Mouse (Mus musculus): Measurements from ENCODE around the gene Polr2e. TPM values are rescaled to one million over a fixed set of nuclear protein-coding genes. Genes with fewer than 3 reads are reported as not detected.

The Polr2e gene
- polyA plus RNA-seq, 1 experiment from 2014 or later, result 261 TPM

DNA sequence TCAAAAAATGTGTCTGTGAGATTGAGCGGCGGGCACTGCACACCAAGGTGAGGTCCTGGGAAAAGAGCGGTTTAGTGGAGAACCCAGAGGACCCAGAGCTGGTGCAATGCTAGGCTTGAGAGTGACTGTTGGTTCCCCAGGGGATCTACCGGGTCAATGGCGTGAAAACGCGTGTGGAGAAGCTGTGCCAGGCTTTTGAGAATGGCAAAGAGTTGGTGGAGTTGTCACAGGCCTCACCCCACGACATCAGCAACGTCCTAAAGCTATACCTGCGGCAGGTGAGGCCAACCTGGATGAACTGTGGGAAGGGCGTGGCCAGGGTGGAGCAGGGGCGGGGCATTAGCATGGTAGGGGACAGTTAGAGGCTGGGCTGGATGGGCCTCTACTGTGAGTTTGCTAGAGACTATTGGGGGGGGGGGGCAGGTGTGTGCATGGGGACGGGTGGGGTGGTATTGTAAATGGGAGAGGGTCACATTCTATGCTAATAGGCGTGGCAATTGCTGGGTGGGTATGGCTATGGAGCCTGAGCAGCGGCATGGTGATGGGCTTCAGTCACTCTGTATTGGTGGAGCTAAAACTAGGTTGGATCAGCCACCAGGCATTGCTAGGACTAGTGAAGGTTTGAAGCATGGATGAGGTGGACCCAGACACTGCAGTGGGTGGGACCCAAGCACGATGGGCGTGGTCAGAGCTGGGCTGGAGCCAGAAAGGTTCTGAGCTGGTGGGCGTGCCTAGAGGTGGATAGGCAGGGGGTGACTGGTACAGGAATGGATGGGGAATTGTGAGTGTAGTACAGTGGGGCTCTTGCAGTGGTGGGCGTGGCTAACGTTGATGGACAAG is 11.7 kb downstream of the Polr2e start:
- Histone ChIP-seq H3K27me3 (ENCODE audit: insufficient read depth, poor library complexity, severe bottlenecking) (no peaks in the 10 kb centered on the region), H3K4me1 (replicated peaks) (peaks cover 32% of the 10 kb centered on the region), H3K4me3 (no peak overlapping the region), H3K36me3 (peaks cover 8% of the 10 kb centered on the region), H3K27ac (no peak overlapping the region), H3K9me3 (no peaks in the 10 kb centered on the region)
- 71% methylated on average over 20 of the region's 20 CpGs for WGBS
- DNase-seq (ENCODE audit: low spot score), result no peak

DNA sequence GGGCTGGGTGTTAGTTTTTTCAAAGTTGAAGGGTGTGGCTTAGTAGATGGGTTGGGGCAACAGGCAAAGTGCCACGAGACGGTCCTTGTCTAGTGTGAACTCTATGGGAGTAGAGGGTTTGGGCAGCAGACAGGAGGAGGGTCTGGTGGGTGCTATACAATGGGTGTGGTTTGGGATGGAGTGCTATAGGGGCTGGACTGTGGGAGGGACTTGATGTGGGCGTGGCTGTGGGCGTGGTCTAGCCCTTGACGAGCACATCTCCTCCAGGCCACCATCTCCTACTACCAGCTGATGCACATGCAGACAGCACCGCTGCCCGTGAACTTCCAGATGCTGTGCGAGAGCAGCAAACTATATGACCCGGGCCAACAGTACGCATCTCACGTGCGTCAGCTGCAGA is 13.7 kb downstream of the Polr2e start:
- H3K9me3 ChIP-seq, result no peaks in the 10 kb centered on the region
- no peak for DNase-seq (ENCODE audit: low spot score)
- peaks cover 3% of the 10 kb centered on the region; the same call in 1 of the 2 replicates for H3K27me3 ChIP-seq (ENCODE audit: insufficient read depth, poor library complexity, severe bottlenecking)
- no peak overlapping the region for H3K4me3 ChIP-seq
- no peak overlapping the region for H3K27ac ChIP-seq
- H3K36me3 ChIP-seq, result peaks cover 14% of the 10 kb centered on the region
- peaks cover 35% of the 10 kb centered on the region for H3K4me1 ChIP-seq (replicated peaks)
- 68% methylated on average over 12 of the region's 12 CpGs for WGBS

DNA sequence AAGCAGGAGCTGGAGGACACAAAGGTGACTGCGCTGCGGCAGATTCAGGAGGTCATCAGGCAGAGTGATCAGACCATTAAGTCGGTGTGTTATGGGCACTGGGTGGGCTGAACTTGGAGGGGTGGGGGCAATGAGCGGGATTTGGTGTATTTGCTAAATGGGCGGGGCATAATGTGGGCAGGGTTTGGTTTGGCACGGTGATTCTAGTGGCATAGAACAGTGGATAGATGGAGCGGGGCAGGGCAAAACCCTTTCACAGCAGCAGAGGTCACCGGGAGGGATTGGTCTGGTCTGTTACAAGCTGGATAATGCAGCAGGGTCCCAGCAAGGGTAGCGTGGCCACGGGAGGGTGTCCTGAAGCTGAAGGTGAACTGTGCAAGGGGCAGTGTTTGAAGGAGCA is 14.1 kb downstream of the Polr2e start:
- H3K36me3 ChIP-seq, result peaks cover 11% of the 10 kb centered on the region; the same call in 1 of the 2 replicates
- WGBS, result 75% methylated on average over 10 of the region's 10 CpGs
- peaks cover 35% of the 10 kb centered on the region for H3K4me1 ChIP-seq (replicated peaks)
- H3K4me3 ChIP-seq, result no peak overlapping the region
- H3K27ac ChIP-seq, result no peak overlapping the region
- DNase-seq (ENCODE audit: low spot score), result no peak
- peaks cover 7% of the 10 kb centered on the region for H3K27me3 ChIP-seq (ENCODE audit: insufficient read depth, poor library complexity, severe bottlenecking)
- H3K9me3 ChIP-seq, result no peaks in the 10 kb centered on the region

- peaks cover 11% of the 10 kb centered on the region; the same call in 1 of the 2 replicates for H3K36me3 ChIP-seq
- H3K4me1 ChIP-seq (replicated peaks), result peaks cover 35% of the 10 kb centered on the region
- peaks cover 12% of the 10 kb centered on the region for H3K27me3 ChIP-seq (ENCODE audit: insufficient read depth, poor library complexity, severe bottlenecking)
- H3K4me3 ChIP-seq, result no peak overlapping the region
- WGBS, result 65% methylated on average over 4 of the region's 4 CpGs
- no peaks in the 10 kb centered on the region for H3K9me3 ChIP-seq
- no peak for DNase-seq (ENCODE audit: low spot score)
- no peak overlapping the region for H3K27ac ChIP-seq
These were observed 14.6 kb downstream of the Polr2e start for GRCm38 (mm10) chr10:80025044-80025347.

DNA sequence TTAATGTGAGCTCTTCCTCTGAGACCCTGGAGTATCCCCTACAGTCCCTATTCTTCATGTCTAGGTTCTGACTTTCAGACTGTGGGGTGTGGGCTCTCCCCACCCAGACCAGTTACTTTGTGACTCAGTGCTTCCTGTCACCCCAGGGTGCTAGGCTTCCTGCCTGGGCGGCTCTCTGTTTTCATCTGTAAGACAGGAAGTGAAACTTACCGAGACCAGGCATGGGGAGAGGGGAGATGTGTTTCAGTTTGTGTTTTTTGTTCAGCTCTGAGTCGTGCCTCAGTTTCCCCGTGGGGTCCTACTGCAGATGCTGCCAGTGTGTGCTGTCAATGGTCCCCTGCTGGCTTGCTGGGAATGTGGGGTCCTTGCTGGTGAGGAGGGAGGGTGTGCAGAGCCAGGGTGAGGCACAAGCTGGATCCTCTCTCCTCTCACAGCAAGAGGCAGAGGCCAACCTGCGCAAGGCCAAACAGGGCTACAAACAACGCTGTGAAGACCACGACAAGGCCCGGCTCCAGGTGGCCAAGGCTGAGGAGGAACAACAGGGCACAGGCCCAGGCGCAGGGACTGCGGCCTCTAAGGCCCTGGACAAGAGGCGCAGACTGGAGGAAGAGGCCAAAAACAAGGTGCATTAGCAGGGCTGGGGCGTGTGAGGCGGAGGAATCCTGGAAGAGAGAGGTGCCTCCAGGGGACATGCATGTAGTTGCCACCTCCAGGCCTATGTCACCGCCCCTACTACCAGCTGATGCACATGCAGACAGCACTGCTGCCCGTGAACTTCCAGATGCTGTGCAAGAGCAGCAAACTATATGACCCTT is 15.2 kb downstream of the Polr2e start:
- Histone ChIP-seq H3K4me3 (peak overlapping the region; percentile 14; the same call in 1 of the 2 replicates), H3K4me1 (replicated peaks) (peaks cover 41% of the 10 kb centered on the region), H3K27me3 (ENCODE audit: insufficient read depth, poor library complexity, severe bottlenecking) (peaks cover 18% of the 10 kb centered on the region), H3K27ac (peak overlapping the region; percentile 13; the same call in 1 of the 2 replicates), H3K9me3 (no peaks in the 10 kb centered on the region), H3K36me3 (peaks cover 11% of the 10 kb centered on the region; the same call in 1 of the 2 replicates)
- DNase-seq (ENCODE audit: low spot score), result no peak
- WGBS, result 79% methylated on average over 15 of the region's 15 CpGs

- no peak for DNase-seq (ENCODE audit: low spot score)
- peaks cover 48% of the 10 kb centered on the region for H3K4me1 ChIP-seq (replicated peaks)
- H3K27ac ChIP-seq, result no peak overlapping the region
- peaks cover 25% of the 10 kb centered on the region for H3K27me3 ChIP-seq (ENCODE audit: insufficient read depth, poor library complexity, severe bottlenecking)
- H3K36me3 ChIP-seq, result peaks cover 11% of the 10 kb centered on the region; the same call in 1 of the 2 replicates
- WGBS, result 89% methylated on average over 5 of the region's 5 CpGs
- no peak overlapping the region for H3K4me3 ChIP-seq
- no peaks in the 10 kb centered on the region for H3K9me3 ChIP-seq
These were observed 15.8 kb downstream of the Polr2e start for GRCm38 (mm10) chr10:80023758-80024157.

- Histone ChIP-seq H3K4me3 (no peak overlapping the region), H3K36me3 (peaks cover 11% of the 10 kb centered on the region; the same call in 1 of the 2 replicates), H3K27me3 (ENCODE audit: insufficient read depth, poor library complexity, severe bottlenecking) (peaks cover 31% of the 10 kb centered on the region), H3K4me1 (replicated peaks) (peaks cover 47% of the 10 kb centered on the region), H3K27ac (no peak overlapping the region), H3K9me3 (no peaks in the 10 kb centered on the region)
- 95% methylated on average over 8 of the region's 8 CpGs for WGBS
- DNase-seq (ENCODE audit: low spot score), result no peak
These were observed 16.8 kb downstream of the Polr2e start for GRCm38 (mm10) chr10:80022806-80023205.

- no peak for DNase-seq (ENCODE audit: low spot score)
- Histone ChIP-seq H3K9me3 (no peaks in the 10 kb centered on the region), H3K27me3 (ENCODE audit: insufficient read depth, poor library complexity, severe bottlenecking) (peaks cover 37% of the 10 kb centered on the region), H3K36me3 (peaks cover 11% of the 10 kb centered on the region; the same call in 1 of the 2 replicates), H3K4me1 (replicated peaks) (peaks cover 49% of the 10 kb centered on the region), H3K27ac (no peak overlapping the region), H3K4me3 (no peak overlapping the region)
- WGBS, result 92% methylated on average over 12 of the region's 12 CpGs
These were observed 17.4 kb downstream of the Polr2e start for GRCm38 (mm10) chr10:80022164-80022563.

DNA sequence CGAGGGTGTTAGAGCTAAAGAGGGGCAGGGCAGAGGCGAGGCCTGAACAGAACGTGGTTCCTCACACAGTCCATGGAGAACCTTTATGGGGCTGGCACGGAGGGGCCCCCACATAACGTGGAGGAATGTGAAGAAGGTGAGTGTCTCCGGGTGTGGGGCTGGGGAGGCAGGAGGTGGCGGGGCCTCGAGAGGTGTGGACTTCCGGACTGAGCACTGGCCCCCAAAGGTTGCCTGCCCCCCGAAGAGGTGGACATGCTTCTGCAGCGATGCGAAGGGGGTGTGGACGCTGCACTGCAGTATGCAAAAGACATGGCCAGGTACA is 18.3 kb downstream of the Polr2e start:
- Histone ChIP-seq H3K4me3 (0 out of 2 replicates have a peak overlapping the region, but pooled peaks have one; percentile 10), H3K27me3 (ENCODE audit: insufficient read depth, poor library complexity, severe bottlenecking) (peaks cover 46% of the 10 kb centered on the region), H3K4me1 (replicated peaks) (peaks cover 49% of the 10 kb centered on the region), H3K27ac (no peak overlapping the region), H3K9me3 (no peaks in the 10 kb centered on the region), H3K36me3 (peaks cover 11% of the 10 kb centered on the region; the same call in 1 of the 2 replicates)
- 94% methylated on average over 13 of the region's 13 CpGs for WGBS
- no peak for DNase-seq (ENCODE audit: low spot score)

DNA sequence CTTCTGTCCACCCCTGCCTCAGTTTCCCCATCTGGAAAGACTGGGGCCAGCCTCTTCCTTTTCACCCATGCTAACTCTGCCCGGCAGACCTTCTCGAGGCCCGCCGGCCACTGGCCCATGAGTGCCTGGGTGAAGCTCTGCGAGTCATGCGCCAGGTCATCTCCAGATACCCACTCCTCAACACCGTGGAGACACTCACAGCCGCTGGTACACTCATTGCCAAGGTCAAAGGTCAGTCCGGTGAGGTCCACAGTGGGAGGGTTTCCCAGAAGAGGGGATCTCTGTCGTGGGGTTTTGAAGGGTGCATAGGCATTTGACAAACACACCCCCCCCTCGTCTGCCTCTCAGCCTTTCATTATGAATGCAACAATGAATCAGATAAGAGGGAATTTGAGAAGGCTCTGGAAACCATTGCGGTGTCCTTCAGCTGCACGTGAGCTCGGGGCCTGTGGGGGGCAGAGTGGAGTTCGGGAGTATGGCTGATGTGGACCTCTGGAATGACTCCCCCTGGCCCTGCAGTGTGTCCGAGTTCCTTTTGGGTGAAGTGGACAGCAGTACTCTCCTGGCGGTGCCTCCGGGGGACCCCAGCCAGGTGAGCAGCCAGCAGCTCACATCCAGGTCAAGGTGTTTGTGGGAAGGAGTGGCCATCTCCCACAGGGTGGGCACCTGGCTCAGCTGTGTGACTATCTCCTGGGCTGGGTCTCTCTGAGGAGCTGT is 18.8 kb downstream of the Polr2e start:
- DNase-seq (ENCODE audit: low spot score), result no peak
- Histone ChIP-seq H3K4me1 (replicated peaks) (peaks cover 43% of the 10 kb centered on the region), H3K9me3 (no peaks in the 10 kb centered on the region), H3K4me3 (peak overlapping the region; percentile 49), H3K27me3 (ENCODE audit: insufficient read depth, poor library complexity, severe bottlenecking) (peaks cover 51% of the 10 kb centered on the region), H3K36me3 (peaks cover 11% of the 10 kb centered on the region; the same call in 1 of the 2 replicates), H3K27ac (no peak overlapping the region)
- WGBS, result 87% methylated on average over 18 of the region's 18 CpGs

DNA sequence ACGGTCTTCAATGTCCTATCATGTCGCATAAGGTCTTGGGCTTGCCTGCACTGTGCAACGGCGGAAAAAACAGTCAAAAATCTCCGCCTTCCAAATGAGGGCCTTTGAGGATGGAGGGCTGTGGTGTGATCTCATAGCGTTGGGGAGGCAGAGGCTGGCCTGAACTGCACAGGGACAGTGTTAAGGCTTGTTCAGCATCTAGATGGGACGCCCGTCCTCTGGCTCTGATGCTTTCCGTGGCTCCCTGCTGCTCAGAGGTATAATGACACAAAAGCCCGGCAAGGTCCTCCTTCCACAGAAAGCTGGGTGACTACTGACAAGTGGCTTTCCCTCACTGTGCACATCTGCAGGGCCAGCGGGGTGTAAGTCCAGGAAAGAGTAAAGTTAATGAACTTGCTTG is 19.4 kb downstream of the Polr2e start:
- Histone ChIP-seq H3K4me3 (peak overlapping the region; percentile 49), H3K36me3 (peaks cover 11% of the 10 kb centered on the region; the same call in 1 of the 2 replicates), H3K27ac (peak overlapping the region; percentile 86), H3K4me1 (replicated peaks) (peaks cover 40% of the 10 kb centered on the region), H3K9me3 (no peaks in the 10 kb centered on the region), H3K27me3 (ENCODE audit: insufficient read depth, poor library complexity, severe bottlenecking) (peaks cover 57% of the 10 kb centered on the region)
- WGBS, result 21% methylated on average over 11 of the region's 11 CpGs
- DNase-seq (ENCODE audit: low spot score), result peak; percentile 20

- DNase-seq (ENCODE audit: low spot score), result peak; percentile 58
- Histone ChIP-seq H3K27ac (peak overlapping the region; percentile 86), H3K27me3 (ENCODE audit: insufficient read depth, poor library complexity, severe bottlenecking) (peaks cover 63% of the 10 kb centered on the region), H3K4me1 (replicated peaks) (peaks cover 36% of the 10 kb centered on the region), H3K4me3 (peak overlapping the region; percentile 49), H3K36me3 (peaks cover 11% of the 10 kb centered on the region; the same call in 1 of the 2 replicates), H3K9me3 (no peaks in the 10 kb centered on the region)
- WGBS, result 5% methylated on average over 20 of the region's 20 CpGs
These were observed 20.0 kb downstream of the Polr2e start for GRCm38 (mm10) chr10:80019471-80020131.
